Mouse (Mus musculus) lung, embryonic 15.5 days (tissue): ENCODE data around the gene Shtn1. TPM values are rescaled to one million over a fixed set of nuclear protein-coding genes. Genes with fewer than 3 reads are reported as not detected.

Experiments
- ATAC-seq: fragments of 200-750 bp; cut with Nextera tagmentation; 2 replicates; pipeline ENCODE4 v1.8.0; 2017; ENCODE audit warnings: moderate number of reproducible peaks, borderline replicate concordance; ENCODE audit not compliant: low FRiP score, low TSS enrichment; ENCODE audit errors: extremely low read depth
- H3K27ac ChIP-seq: fragments of 300-500 bp; sonication (generic); 2 replicates; pipeline ENCODE4 v1.5.1; 2015; ENCODE audit warnings: moderate library complexity, mild to moderate bottlenecking, inconsistent platforms
- H3K27me3 ChIP-seq: fragments of 300-500 bp; sonication (generic); 2 replicates; pipeline ENCODE4 v1.6.1; 2015; ENCODE audit warnings: inconsistent platforms
- H3K36me3 ChIP-seq: fragments of 300-500 bp; sonication (generic); 2 replicates; pipeline ENCODE4 v1.6.1; 2015; ENCODE audit warnings: inconsistent platforms
- H3K4me1 ChIP-seq: fragments of 300-500 bp; sonication (generic); 2 replicates; pipeline ENCODE4 v1.6.1; 2015; ENCODE audit warnings: inconsistent platforms
- H3K4me2 ChIP-seq: fragments of 300-500 bp; sonication (generic); 2 replicates; pipeline ENCODE4 v1.6.1; 2015; ENCODE audit warnings: inconsistent platforms, mild to moderate bottlenecking, moderate library complexity
- H3K4me3 ChIP-seq: fragments of 300-500 bp; sonication (generic); 2 replicates; pipeline ENCODE4 v1.5.1; 2015; ENCODE audit warnings: mild to moderate bottlenecking, inconsistent platforms
- H3K9ac ChIP-seq: fragments of 300-500 bp; sonication (generic); 2 replicates; pipeline ENCODE4 v1.6.1; 2015; ENCODE audit warnings: inconsistent platforms
- H3K9me3 ChIP-seq: fragments of 300-500 bp; sonication (generic); 2 replicates; pipeline ENCODE4 v1.6.1; 2016; ENCODE audit warnings: inconsistent platforms
- WGBS: fragments of 180-500 bp; shearing (Covaris S2); methylation state at CpG from one replicate; pipeline ENCODE4 v1.1.7; 2015; 5-methylcytosine and 5-hydroxymethylcytosine counted together
- polyA plus RNA-seq: library from polyadenylated mRNA; unstranded; fragments of >200 nt; fragmentation: Nextera tagmentation; extraction: Ambion mirVana; gene quantifications from 2 replicates; pipeline ENCODE4 v1.2.1, GENCODE M21; 2015

The Shtn1 gene
- polyA plus RNA-seq, 1 experiment from 2014 or later: 5.8 TPM

GRCm38 (mm10) chr19:59071396-59071795, 4.5 kb downstream of the Shtn1 start:
- H3K9ac ChIP-seq: no peak overlapping the region
- H3K36me3 ChIP-seq: no peaks in the 10 kb centered on the region
- 78% methylated on average over 4 of the region's 4 CpGs for WGBS
- peaks cover 30% of the 10 kb centered on the region for H3K27me3 ChIP-seq
- H3K9me3 ChIP-seq: no peaks in the 10 kb centered on the region
- no peak for ATAC-seq
- H3K27ac ChIP-seq: no peak overlapping the region
- no peak overlapping the region for H3K4me3 ChIP-seq
- peaks cover 7% of the 10 kb centered on the region; the same call in 1 of the 2 replicates for H3K4me1 ChIP-seq
- no peak overlapping the region for H3K4me2 ChIP-seq

DNA sequence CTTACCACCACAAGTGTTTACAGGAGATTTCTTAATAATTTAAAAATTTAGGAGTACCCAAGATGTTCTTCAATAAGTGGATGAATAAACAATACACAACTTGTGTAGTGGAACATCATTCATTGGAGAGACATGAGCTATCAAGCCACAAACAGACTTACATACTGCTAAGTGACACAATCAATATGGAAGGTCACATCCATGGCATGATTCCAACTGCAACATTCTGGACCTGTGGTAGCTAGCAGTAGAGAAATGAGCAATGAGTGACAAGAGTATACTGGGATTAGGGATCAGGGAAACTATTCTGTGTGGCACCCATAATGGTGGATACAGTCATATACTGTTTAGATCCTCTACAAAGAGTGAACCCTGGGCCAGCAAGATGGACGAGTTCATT, 8.2 kb downstream of the Shtn1 start:
- Histone ChIP-seq H3K9ac (no peak overlapping the region), H3K4me3 (no peak overlapping the region)
- WGBS: 64% methylated on average over 1 of the region's 1 CpGs

DNA sequence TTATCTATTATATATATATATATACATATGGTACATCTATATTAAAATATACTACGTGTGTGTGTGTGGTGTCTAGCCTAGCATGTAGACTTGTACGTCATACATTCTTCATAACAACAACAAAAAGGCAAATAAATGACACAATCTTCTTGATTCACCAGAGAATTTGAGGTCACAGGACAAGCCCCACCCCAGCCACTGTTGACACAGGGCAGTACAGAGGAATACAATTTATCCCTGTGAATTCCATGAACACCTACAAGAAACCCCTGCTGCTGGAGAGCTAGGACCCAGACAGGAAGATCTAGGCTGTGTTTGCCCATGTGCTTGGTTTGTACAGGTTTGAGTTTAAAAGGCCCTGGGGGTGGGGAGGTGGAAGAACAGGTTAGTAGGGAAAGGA, 9.2 kb downstream of the Shtn1 start:
- Histone ChIP-seq H3K4me2 (no peak overlapping the region), H3K27me3 (no peaks in the 10 kb centered on the region), H3K9me3 (no peaks in the 10 kb centered on the region), H3K27ac (no peak overlapping the region), H3K9ac (no peak overlapping the region), H3K36me3 (no peaks in the 10 kb centered on the region), H3K4me1 (no peaks in the 10 kb centered on the region), H3K4me3 (no peak overlapping the region)
- 76% methylated on average over 2 of the region's 2 CpGs for WGBS
- ATAC-seq: no peak

More for the DNA sequence above, 8.2 kb downstream of the Shtn1 start:
- no peak for ATAC-seq
- Histone ChIP-seq H3K27ac (no peak overlapping the region), H3K36me3 (no peaks in the 10 kb centered on the region), H3K4me2 (no peak overlapping the region), H3K4me1 (no peaks in the 10 kb centered on the region), H3K27me3 (no peaks in the 10 kb centered on the region), H3K9me3 (no peaks in the 10 kb centered on the region)

DNA sequence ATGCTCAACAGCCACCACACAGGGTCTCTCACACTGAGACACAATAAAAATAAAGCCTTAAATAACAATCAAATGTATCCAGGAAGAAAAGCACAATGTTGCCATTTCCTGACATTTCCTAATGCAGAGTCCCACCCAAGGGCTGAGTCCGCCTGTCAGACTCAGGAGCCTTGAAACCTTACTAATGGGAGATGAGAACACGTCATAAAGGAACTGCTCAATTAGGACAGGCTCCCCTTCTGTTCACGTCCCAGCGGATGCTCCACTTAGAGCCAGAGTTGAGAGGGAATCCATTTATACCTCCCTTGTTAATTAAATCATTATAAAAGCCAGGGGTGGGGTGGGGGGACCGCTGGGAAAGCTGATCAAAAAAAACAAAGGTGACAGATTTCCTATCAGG, 9.8 kb downstream of the Shtn1 start:
- H3K27ac ChIP-seq: no peak overlapping the region
- no peak overlapping the region for H3K9ac ChIP-seq
- H3K4me2 ChIP-seq: no peak overlapping the region
- H3K4me3 ChIP-seq: no peak overlapping the region
- no peaks in the 10 kb centered on the region for H3K36me3 ChIP-seq
- no peaks in the 10 kb centered on the region for H3K4me1 ChIP-seq
- no peak for ATAC-seq
- WGBS: 51% methylated on average over 5 of the region's 5 CpGs
- H3K9me3 ChIP-seq: no peaks in the 10 kb centered on the region
- H3K27me3 ChIP-seq: no peaks in the 10 kb centered on the region

DNA sequence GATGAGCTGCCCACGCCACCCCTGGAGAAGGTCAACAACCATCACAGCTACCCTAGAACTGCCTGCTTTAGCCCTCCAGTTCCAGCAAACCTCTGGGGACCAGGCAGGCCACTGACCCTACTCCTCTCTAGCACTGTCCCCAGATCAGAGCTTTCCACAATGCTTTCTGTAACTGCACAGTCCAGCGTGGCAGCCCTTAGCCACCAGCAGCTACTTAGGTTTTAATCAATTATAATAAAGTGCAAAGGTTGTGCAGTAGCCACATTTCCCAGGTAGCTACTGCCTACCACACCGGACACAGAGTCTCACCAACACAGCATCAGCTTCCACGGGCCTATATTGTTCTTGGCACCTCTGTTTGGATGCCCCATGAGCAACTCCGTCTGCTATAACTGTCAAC, 11.3 kb downstream of the Shtn1 start:
- no peak for ATAC-seq
- Histone ChIP-seq H3K27me3 (no peaks in the 10 kb centered on the region), H3K36me3 (no peaks in the 10 kb centered on the region), H3K4me2 (no peak overlapping the region), H3K27ac (no peak overlapping the region), H3K4me3 (no peak overlapping the region), H3K9me3 (no peaks in the 10 kb centered on the region), H3K4me1 (no peaks in the 10 kb centered on the region), H3K9ac (no peak overlapping the region)
- 81% methylated on average over 5 of the region's 5 CpGs for WGBS

DNA sequence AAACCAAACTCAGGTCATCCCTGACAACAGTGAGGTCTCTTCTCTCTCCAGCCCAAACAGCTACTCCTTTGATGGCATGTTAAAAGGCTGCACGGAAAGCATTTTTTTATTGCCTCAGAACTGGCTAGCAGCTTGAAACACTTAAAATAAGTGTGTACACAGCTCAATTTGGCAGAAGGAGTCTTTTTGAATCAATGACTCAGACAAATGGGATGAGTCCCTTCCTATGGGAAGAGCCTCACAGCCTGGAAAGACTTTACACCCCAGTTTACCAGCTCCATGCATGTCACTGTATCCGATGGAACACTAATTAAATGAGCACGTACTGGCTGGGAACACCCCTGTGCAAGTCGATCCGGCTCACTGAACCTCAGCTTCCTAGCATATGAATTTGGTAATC, 12.3 kb downstream of the Shtn1 start:
- Histone ChIP-seq H3K9me3 (no peaks in the 10 kb centered on the region), H3K9ac (no peak overlapping the region), H3K4me2 (no peak overlapping the region), H3K27ac (no peak overlapping the region), H3K36me3 (no peaks in the 10 kb centered on the region), H3K4me1 (no peaks in the 10 kb centered on the region), H3K27me3 (no peaks in the 10 kb centered on the region), H3K4me3 (no peak overlapping the region)
- no peak for ATAC-seq
- WGBS: 89% methylated on average over 5 of the region's 5 CpGs

GRCm38 (mm10) chr19:59058105-59058504, 17.8 kb downstream of the Shtn1 start:
- Histone ChIP-seq H3K27me3 (no peaks in the 10 kb centered on the region), H3K4me1 (no peaks in the 10 kb centered on the region), H3K4me2 (no peak overlapping the region), H3K36me3 (no peaks in the 10 kb centered on the region), H3K9me3 (no peaks in the 10 kb centered on the region), H3K27ac (no peak overlapping the region), H3K9ac (no peak overlapping the region), H3K4me3 (no peak overlapping the region)
- ATAC-seq: no peak
- WGBS: 83% methylated on average over 4 of the region's 4 CpGs

DNA sequence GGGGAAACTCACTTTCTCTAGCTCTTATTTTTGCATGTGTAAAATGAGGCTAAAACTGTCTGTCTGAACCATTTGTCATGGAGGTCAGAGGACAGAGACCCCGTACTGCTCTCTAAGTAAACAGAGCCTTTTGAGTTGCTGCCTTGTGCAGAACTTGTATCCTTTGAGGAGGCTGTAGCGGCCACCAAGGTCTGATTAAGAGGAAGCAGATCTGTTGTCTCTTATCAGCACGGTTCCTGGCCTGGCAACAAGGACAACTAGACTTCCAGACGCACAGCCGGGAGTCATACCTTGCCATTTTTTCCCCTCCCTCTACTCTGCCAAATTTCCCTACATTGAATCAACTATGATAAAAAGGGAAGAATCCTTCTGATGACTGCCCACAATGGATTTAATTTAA, 18.5 kb downstream of the Shtn1 start:
- Histone ChIP-seq H3K27me3 (no peaks in the 10 kb centered on the region), H3K27ac (no peak overlapping the region), H3K9me3 (no peaks in the 10 kb centered on the region), H3K36me3 (no peaks in the 10 kb centered on the region), H3K4me3 (no peak overlapping the region), H3K9ac (no peak overlapping the region), H3K4me2 (no peak overlapping the region), H3K4me1 (no peaks in the 10 kb centered on the region)
- ATAC-seq: no peak
- WGBS: 18% methylated on average over 5 of the region's 5 CpGs

GRCm38 (mm10) chr19:59054632-59054951, 21.3 kb downstream of the Shtn1 start:
- 76% methylated on average over 6 of the region's 6 CpGs for WGBS
- Histone ChIP-seq H3K27ac (no peak overlapping the region), H3K9me3 (no peaks in the 10 kb centered on the region), H3K36me3 (no peaks in the 10 kb centered on the region), H3K4me1 (no peaks in the 10 kb centered on the region), H3K4me3 (no peak overlapping the region), H3K9ac (no peak overlapping the region), H3K4me2 (no peak overlapping the region), H3K27me3 (no peaks in the 10 kb centered on the region)
- ATAC-seq: no peak

DNA sequence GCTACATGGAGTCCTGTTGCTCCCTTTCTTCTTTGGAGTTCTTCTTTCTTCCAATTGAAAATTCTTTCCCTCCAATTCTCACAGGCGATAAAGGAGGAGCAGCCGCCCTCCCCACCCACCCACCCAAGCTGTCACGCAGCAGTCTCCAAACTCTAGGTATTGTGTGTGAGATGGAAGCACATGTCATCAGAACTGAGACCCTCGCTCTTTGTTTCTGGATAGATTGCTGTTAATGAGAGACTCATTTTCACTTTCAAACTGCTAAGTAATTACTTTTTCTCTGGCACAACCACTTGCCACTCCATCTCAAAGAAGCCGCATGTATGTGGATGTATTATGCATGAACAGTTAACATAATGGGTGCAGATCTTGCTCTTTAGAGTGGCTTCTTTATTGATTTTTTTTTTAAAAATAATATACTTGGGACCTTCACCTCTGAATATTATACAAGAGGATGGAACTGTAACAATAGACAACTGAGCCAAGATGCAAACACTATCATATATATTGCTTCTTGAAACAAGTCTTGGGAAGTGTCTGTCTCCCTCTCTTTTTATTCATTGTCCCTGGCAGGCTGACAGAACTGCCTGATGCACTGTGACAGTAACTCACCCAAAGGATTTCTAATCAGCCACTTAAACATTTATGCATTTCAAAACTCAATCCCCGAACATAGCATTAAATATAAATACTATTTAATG, 21.8 kb downstream of the Shtn1 start:
- H3K27ac ChIP-seq: no peak overlapping the region
- no peaks in the 10 kb centered on the region for H3K9me3 ChIP-seq
- H3K4me1 ChIP-seq: no peaks in the 10 kb centered on the region
- ATAC-seq: no peak
- no peak overlapping the region for H3K4me2 ChIP-seq
- no peak overlapping the region for H3K4me3 ChIP-seq
- no peaks in the 10 kb centered on the region for H3K36me3 ChIP-seq
- H3K9ac ChIP-seq: no peak overlapping the region
- H3K27me3 ChIP-seq: no peaks in the 10 kb centered on the region
- WGBS: 87% methylated on average over 6 of the region's 6 CpGs

DNA sequence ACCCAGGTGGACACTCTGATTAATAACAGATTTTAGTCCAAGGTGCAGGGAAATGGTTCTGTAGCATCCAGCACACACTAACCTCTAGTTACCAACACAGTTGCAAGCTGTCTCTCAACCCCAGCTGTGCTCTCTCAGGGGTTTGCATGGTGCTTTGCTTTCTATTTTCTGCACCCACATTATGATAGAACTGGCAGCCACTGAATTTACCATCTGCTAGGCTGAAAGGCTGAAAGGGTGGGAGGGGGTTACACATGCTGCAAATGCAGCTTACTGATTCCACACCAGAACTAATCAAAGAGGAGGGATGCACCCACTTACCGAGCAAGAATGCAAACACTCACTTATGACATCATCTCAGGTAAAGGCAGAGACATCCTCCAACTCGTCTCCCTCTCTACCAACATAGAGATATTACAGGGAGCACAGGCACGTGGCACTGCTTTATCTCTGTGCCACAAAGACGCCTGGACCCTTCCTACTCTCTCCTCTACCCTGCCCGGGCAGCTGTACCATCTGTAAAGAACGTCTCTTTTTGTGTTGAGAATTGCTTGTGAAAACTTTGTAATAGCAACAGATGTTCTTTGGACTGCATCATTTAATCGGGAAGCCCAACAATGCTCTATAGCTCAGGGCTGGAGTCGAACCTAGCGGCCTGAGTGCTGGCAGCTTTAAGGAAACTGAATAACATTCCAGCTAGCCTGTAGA, 23.0 kb downstream of the Shtn1 start:
- H3K27me3 ChIP-seq: no peaks in the 10 kb centered on the region
- WGBS: 72% methylated on average over 9 of the region's 9 CpGs

DNA sequence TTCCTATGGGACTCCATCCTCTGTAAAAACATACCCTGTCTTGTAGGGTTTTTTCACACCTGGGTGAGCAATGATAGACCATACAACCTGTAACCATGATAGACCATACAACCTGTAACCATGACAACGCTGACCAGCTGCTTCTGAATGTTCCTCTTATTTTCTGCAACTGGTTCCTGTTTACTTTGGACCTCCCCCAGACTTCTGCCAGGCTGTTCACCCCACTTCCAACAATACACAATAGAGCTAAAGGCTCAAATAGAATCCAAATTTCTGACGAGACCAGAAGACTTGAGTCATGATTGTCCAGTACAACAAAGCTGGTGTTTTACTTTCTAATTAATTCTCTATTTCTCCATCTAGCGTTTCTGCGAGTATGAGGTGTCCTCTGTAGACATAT, 23.8 kb downstream of the Shtn1 start:
- Histone ChIP-seq H3K4me3 (no peak overlapping the region), H3K36me3 (no peaks in the 10 kb centered on the region), H3K27ac (no peak overlapping the region), H3K4me2 (no peak overlapping the region), H3K9me3 (no peaks in the 10 kb centered on the region), H3K27me3 (no peaks in the 10 kb centered on the region), H3K9ac (no peak overlapping the region), H3K4me1 (no peaks in the 10 kb centered on the region)
- ATAC-seq: no peak
- WGBS: 63% methylated on average over 4 of the region's 4 CpGs

More for the DNA sequence above, 23.0 kb downstream of the Shtn1 start:
- no peak for ATAC-seq
- Histone ChIP-seq H3K27ac (no peak overlapping the region), H3K36me3 (no peaks in the 10 kb centered on the region), H3K9me3 (no peaks in the 10 kb centered on the region), H3K4me3 (no peak overlapping the region), H3K4me2 (no peak overlapping the region), H3K4me1 (no peaks in the 10 kb centered on the region), H3K9ac (no peak overlapping the region)
